19 mouse cellular contexts compared by ENCODE assay signal in genomic region chr17:66486576-66486975, GRCm38 (mm10). TPM values are rescaled to one million over a fixed set of nuclear protein-coding genes. Genes with fewer than 3 reads are reported as not detected.
"Had no signal": no experiment of that assay in that cellular context is flagged by ENCODE, and none has a peak within 500 bp of the region (broad histone marks: within the 10 kb centered on the region; RNA-seq: fewer than 3 reads in every experiment).

No protein-coding gene starts in this region.

- H3K4me1 ChIP-seq: lung, embryonic 15.5 days; midbrain, embryonic 15.5 days; neural tube, embryonic 12.5 days; neural tube, embryonic 15.5 days had no signal

- ATAC-seq: liver, embryonic 12.5 days; midbrain, embryonic 15.5 days had no signal

- DNase-seq: kidney, adult 2 months; kidney, postnatal 4 days; liver; lung, adult 18-20 months; lung, postnatal 10 days; lung, postnatal 4 days; retina, postnatal 1 day; thymus, postnatal 25 days had no signal

- H3K27me3 ChIP-seq: limb, embryonic 13.5 days; lung, embryonic 15.5 days; midbrain, embryonic 12.5 days; midbrain, embryonic 15.5 days; neural tube, embryonic 12.5 days; neural tube, embryonic 15.5 days had no signal

- H3K27ac ChIP-seq: kidney, postnatal 0 days; limb, embryonic 13.5 days; liver, embryonic 12.5 days; liver, embryonic 15.5 days; lung, embryonic 15.5 days; midbrain, embryonic 12.5 days; midbrain, embryonic 15.5 days; neural tube, embryonic 12.5 days; neural tube, embryonic 15.5 days had no signal

- H3K4me3 ChIP-seq: limb, embryonic 10.5 days; limb, embryonic 13.5 days; liver, embryonic 12.5 days; liver, embryonic 15.5 days; lung, embryonic 15.5 days; midbrain, embryonic 12.5 days; midbrain, embryonic 15.5 days; neural tube, embryonic 12.5 days; neural tube, embryonic 15.5 days had no signal

- H3K36me3 ChIP-seq: limb, embryonic 10.5 days; limb, embryonic 13.5 days; liver, embryonic 12.5 days; liver, embryonic 15.5 days; lung, embryonic 15.5 days; midbrain, embryonic 12.5 days; midbrain, embryonic 15.5 days; neural tube, embryonic 12.5 days; neural tube, embryonic 15.5 days had no signal

- H3K9ac ChIP-seq: limb, embryonic 13.5 days; liver, embryonic 12.5 days; liver, embryonic 15.5 days; lung, embryonic 15.5 days; midbrain, embryonic 12.5 days; midbrain, embryonic 15.5 days; neural tube, embryonic 12.5 days; neural tube, embryonic 15.5 days had no signal

- H3K9me3 ChIP-seq: limb, embryonic 10.5 days; limb, embryonic 13.5 days; liver, embryonic 12.5 days; liver, embryonic 15.5 days; lung, embryonic 15.5 days; midbrain, embryonic 12.5 days; midbrain, embryonic 15.5 days; neural tube, embryonic 12.5 days; neural tube, embryonic 15.5 days had no signal

RNA-seq across cellular contexts. Expression of gene Mtcl1, which starts 37.0 kb away (rescaled TPM):
- total RNA-seq: megakaryocyte, adult 5-6 weeks had no signal
